Mouse (Mus musculus) mature B cell (primary cell): ENCODE data around the gene Baz1a.

ENCODE experiments used
- in situ Hi-C: fragments of 300-500 bp; cut with MboI; formaldehyde crosslinking; loops from 2 replicates; pipeline ENCODE4 v1.14.3; 2019

The Baz1a gene

GRCm38 (mm10) chr12:55013626-55014398 lies at the start of gene Baz1a:
TSS of gene Baz1a (minus strand) at chr12:55014348.
- in situ Hi-C loops, result no loop called here

DNA sequence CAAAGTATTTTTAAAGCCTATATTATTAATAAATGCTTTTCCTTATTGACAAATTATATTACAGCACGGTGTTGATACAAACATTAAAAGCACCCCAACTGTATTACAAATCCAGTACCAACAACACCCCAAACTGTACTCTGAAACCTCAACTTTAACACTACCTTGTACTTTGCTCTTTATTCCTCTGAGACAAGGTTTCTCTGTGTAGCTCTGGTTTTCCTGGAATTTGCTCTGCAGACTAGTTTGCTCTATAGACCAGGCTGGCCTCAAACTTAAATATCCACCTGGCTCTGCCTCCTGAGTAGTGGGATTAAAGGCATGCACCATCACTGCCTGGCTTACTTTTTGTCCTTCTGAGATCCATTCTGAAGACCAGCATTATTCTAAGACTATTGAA lies 48.0 kb upstream of the Baz1a start:
- in situ Hi-C loops, result no loop called here

GRCm38 (mm10) chr12:55061006-55061405 lies 46.9 kb upstream of the Baz1a start:
- in situ Hi-C loops, result no loop called here

DNA sequence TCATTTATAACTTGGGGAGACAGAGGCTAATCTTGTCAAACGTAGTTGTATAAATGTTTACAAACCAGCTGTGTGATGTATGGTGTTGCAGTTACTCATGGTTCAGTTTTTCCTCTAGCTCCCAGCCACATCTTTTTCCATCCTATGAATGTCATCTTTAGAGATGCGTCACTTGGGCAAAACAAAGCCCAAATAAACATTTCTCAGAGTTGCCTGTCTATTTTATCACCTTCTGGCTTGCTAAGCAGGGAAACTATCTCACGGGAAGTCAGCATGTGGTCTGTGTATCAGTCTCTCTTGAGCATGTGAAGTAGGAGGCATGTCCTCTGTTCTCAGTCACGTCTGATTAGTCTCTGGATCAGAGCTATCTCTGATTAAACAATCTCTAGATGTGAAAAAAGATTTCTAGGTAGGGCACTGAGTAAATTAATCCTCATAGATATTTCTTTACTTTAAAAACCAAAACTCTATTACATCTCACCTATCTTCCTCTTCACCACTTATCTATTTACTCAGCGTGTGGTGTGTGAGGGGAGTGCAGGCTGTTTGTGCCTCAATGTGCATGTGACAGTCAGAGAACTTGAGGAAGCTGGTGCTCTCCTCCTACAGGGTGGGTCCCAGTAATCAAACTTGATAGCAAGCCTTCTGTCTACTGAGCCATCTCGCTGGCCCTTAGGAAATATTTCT lies 46.2 kb upstream of the Baz1a start:
- in situ Hi-C loops, result no loop called here

DNA sequence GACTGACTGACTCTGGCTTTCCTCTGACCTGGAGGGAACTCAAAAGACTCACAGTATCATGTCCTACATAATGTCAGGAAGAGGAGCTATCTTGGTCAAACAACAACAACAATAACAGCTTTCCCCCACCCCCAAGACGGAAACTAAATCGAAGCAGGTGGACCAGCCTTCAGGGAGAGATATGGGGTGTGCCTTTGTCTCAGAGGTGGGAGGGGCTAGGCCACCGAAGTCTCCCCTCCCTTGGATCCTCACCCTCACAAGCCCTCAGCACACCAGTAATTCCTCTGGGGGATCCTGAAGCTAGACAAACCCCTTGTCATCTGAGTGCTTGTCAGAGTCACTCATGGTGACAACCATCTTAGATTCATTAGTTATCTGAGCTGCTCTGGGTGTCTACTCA lies 45.7 kb upstream of the Baz1a start:
- in situ Hi-C loops, result no loop called here

DNA sequence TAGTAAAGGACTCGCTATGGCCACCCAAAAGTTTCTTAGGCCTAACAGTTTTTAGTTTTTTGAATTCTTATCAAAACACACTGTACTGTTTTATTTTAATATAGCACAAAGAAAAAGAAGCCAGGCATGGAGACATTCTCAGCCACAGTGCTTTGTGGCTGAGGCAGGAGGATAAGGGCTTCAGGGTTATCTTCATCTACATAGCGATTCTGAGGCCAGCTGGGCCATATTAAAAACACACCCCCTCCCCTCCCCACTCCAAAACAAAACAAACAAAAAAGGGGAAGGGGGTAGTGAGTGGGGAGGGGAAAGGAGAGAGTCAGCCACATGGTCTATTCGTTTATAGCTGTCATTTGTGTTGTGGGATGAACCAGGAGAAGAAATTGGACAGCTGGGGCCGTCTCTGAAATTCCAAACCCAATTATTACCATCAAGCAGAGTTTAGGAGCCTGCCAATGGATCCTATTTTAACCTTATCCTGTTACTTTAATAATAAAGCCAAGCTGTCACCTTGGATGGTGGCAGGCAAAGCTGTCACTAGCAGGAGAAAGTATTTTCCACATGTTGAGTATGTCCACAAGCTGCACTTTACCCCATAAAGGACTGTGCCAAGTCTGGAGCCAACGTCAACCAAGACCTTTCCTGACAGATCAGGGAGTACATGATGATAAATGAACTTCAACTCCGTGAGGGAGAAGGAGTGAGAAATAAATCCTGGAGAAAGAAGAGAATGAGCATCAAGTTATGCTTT lies 44.9 kb upstream of the Baz1a start:
- in situ Hi-C loops, result no loop called here

GRCm38 (mm10) chr12:55056703-55057102 lies 42.6 kb upstream of the Baz1a start:
- in situ Hi-C loops, result no loop called here

DNA sequence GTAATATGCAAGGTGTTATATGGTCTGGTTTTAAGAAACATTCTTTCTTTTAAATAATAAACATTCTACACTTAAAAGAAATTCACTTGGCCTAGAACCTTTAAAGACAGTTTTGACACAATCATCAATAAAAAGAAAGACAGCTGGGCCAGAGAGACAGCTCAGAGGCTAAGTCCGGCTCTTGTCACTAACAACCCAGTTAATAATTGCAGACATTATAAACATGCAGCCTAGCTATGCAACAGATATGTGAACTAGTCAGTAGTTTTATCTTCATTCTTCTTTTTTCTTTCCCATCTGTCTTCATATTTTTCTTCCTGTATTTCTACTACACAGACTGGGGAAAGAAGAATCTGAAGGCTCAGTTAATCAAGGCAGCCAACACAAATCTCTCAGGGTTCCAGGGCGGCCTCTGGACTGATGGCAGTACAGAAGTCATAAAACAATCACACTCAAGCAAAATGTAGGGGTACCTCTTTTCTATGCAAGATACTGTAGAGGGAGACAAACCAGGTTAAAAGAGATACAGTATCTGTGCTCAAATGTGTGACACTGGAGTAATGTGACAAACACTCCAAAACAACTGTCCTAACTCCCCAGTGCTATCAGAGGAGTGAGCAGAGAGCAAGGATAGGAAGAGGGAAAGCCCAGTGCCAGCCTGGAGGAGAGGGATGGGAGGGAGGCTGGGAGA lies 40.5 kb upstream of the Baz1a start:
- in situ Hi-C loops, result no loop called here

- in situ Hi-C loops, result no loop called here
These were observed 39.1 kb upstream of the Baz1a start for GRCm38 (mm10) chr12:55053267-55053666.

DNA sequence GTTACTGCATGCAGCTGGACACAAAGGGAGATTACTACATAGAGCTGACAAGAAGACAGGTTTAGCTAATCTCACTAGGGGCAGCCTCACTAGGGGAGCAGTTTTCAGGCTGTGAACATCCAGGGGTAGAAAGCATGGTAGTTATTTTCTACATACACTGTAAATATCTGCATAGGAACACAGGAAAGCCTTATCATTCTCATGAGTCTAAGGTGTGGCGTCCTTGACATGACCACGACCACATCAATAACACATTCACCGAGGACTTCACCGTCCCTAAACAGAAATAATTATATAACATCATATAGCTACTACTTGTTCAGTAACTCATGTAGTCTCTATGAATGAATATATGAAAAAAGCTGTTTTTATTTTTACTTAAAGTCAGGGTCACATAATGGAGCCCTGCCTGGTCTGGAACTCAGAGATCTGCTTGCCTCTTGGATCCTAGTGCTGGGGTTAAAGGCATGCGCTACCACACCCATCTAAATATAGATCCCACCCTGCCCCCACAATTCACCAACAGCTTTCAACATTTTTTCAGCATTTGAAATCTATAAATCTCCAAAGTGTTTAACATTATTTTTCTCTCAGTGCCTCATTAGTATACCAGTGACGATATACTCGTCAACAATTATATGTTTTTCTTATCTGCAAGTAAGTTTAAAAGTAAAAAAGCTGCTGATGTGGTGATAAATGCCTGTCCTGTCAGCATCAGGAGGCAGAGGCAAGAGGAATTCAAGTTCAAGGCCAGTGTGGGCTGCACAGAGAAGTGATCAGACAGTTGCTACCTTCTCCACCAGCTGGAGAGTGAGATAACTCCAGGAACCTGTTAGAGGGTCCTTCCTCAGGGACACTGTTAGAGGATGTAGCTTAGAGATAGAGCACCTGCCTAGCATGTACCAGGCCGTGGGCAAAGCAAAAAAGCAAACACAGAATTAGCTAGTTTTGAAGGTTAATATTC lies 37.3 kb upstream of the Baz1a start:
- in situ Hi-C loops, result no loop called here

DNA sequence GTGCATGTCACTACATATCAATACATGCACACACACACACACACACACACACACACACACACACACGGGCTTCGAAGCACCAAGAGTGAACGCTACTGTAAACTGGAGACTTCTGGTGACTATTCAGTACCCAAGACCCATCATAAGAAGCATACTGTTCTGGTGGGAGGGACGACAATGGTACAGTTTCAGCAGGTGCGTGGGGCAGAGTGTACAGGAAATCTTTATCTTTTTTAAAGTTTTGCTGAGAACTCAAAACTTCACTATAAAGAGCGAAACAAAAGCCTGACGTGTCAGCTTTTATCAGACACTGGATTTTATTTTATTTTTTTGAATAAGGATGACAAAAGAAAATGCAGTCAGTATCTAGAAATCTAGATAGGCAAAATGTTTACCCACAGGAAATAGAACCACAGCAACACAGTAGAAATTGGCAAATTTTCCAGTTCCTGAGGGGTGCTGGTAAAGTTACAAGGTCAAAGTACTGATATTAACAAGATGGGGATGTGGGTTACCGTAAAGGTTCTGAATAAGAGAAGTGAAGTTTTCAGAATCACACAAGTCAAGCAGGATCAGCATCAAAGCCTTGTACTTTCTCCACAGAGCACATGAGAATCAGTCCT lies 35.7 kb upstream of the Baz1a start:
- in situ Hi-C loops, result no loop called here

GRCm38 (mm10) chr12:55041011-55041410 lies 26.9 kb upstream of the Baz1a start:
- in situ Hi-C loops, result no loop called here

DNA sequence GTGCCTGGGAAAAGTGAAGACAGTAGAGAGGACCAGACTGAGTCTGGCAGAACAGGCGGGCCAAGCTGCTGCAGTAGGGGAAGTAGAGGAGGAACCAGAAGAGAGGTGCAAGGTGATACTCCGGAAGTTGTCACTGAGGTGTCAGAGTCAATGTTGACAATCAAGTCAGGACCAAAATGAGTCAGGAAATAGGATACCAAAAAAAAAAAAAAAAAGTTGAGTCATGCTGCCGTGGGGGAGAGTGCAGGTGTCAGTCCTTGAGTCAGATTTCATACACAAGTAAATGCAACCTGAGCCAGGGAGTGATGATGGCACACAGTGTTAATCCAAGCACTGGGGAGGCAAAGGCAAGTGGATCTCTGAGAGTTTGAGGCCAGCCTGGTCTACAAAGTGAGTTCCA lies 12.9 kb upstream of the Baz1a start:
- in situ Hi-C loops, result no loop called here

- in situ Hi-C loops, result loop anchor here (5.0 kb wide), 1 partner anchor 36 kb away; the partner anchor contains the start of gene Gm20403
These were observed 9.1 kb upstream of the Baz1a start for GRCm38 (mm10) chr12:55023284-55023683.

- in situ Hi-C loops, result no loop called here
These were observed 5.3 kb upstream of the Baz1a start for GRCm38 (mm10) chr12:55019421-55019877.

GRCm38 (mm10) chr12:55017119-55017721 lies 3.1 kb upstream of the Baz1a start:
- in situ Hi-C loops, result no loop called here

DNA sequence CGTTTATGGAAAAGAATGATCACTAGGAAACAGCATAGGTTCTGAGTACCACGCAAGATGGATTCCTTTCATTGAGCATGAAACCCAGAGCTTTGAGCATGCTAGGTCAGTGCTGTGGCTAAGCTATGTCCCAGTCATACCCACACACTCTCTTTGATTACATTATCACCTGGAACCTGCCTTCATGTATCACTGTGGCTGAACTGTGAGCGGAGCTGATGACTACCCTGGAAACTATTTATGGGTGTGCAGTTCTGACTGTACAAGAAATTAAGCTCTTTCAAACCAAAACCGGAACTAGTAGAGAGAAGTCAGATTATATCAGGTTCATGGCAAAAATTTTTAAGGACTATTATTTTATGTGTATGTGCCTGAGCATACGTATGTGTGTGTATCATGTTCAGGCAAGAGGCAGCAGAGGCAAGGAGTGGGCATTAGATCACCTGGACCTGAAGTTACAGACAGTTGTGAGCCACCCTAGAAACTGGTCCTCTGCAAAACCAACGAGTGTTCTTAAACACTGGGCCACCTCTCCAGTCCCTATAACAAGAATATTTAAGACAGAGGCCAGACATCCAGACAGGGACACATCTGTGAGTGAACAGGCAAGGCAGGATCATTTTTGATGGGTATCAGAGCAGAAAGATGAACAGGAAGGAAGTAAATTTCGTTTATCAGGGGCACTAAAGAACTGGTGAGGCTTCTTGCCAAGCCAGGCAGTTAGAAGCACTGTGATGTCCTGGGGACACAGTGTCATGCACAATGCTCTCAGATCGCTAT lies 2.4 kb upstream of the Baz1a start:
- in situ Hi-C loops, result no loop called here

DNA sequence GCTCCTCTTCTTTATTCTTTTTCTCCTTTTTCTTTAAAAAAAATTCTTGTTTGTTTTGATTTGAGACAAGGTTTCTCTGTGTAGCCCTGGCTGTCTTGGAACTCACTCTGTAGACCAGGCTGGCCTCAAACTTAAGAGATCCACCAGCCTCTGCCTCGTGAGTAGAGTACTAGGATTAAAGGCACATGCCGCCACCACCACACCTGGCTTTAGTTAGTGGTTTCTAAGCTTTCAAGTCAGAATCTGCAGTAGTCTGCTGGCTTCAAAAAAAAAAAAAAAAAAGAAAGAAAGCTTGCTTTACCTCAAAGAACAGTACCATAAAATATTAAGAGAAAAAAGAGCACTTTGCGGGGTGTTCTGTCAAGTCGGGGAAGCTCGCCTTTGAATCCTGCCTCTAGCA lies 1.3 kb upstream of the Baz1a start:
- in situ Hi-C loops, result no loop called here

- in situ Hi-C loops, result no loop called here
These were observed 1.1 kb downstream of the Baz1a start for GRCm38 (mm10) chr12:55013031-55013430.
